Mouse (Mus musculus): ENCODE data around the gene Igfbp3.

DNA sequence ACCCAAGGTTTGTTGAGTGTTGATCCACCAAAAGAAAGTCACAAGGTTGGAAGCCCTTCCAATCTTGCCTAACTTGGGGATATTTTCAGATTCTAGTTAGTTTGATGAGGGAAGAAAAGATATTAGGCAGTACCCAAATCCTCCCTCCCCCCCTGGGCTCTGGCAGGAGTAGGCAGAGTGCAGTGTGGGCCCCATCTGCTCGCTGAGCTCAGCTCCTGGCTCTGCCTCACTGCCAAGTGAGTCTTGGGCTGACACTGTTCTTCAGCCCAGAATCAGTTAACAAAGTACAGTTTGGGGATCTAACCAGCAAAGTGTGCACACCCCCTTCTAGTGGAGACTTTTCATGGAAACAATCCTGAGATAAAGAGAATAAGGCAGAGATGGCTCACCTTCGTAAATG is 12.5 kb upstream of the Igfbp3 start:
- TF ChIP-seq CTCF (IDR thresholded peaks at IDR 0.05; ENCODE audit: insufficient read depth, low read depth, low read length) (no peak), POLR2A (IDR thresholded peaks at IDR 0.05; ENCODE audit: insufficient read depth, low read depth, low read length) (no peak)
